Comparison of ENCODE assay signal across 10 mouse cellular contexts in genomic region chr4:125882531-125882930, GRCm38 (mm10).
DNase-seq lines count a peak whose midpoint lies in the region; TF ChIP-seq lines count a peak whose summit lies in the region.
"Had no signal": no experiment of that assay in that cellular context is flagged by ENCODE, and none has a peak within 500 bp of the region (broad histone marks: within the 10 kb centered on the region; RNA-seq: fewer than 3 reads in every experiment).

No protein-coding gene starts in this region.

- DNase-seq in gastrocnemius, postnatal 14 days = peak; percentile 17
- DNase-seq in gastrocnemius, adult 2 months = no peak
- DNase-seq in MN1 (ENCODE audit: low spot score) = peak; percentile 55
- DNase-seq in heart, postnatal 4 days = peak; percentile 54
- peak; percentile 58 to 82 for DNase-seq in kidney, postnatal 36 days
- DNase-seq in layer of hippocampus, postnatal 10 days (ENCODE audit: low spot score in 2 of 2) = no peak
- DNase-seq in layer of hippocampus, adult 8-10 months (ENCODE audit: low spot score in 2 of 2) = no peak
- no peak for DNase-seq in natural killer cell, adult 2 months (ENCODE audit: low spot score in 2 of 2)
- DNase-seq: cerebellum, adult 9-10 months; lung, postnatal 36 days had no signal

- TF ChIP-seq CTCF in gastrocnemius, adult 2 months (IDR thresholded peaks at IDR 0.05) = no peak

- intact Hi-C loops in gastrocnemius, postnatal 14 days (cut with DNase I; ENCODE audit: low total_unique reads) = no loop called here
- intact Hi-C loops in gastrocnemius, adult 2 months (cut with DNase I) = no loop called here

- H3K27ac ChIP-seq in gastrocnemius, adult 2 months = no peak overlapping the region

- no peak overlapping the region for H3K4me3 ChIP-seq in gastrocnemius, adult 2 months

Comparison
In these comparisons a context has a peak if more than half of its experiments do, and no peak if none do; other contexts are left out.
1. DNase-seq: peak in gastrocnemius, postnatal 14 days (single experiment), MN1 (single experiment), heart, postnatal 4 days (single experiment) and kidney, postnatal 36 days (2 of 2); none in gastrocnemius, adult 2 months (single experiment), layer of hippocampus, postnatal 10 days (0 of 2), layer of hippocampus, adult 8-10 months (0 of 2) and natural killer cell, adult 2 months (0 of 2).